Mouse (Mus musculus): ENCODE data around the gene Cnga3. TPM values are rescaled to one million over a fixed set of nuclear protein-coding genes. Genes with fewer than 3 reads are reported as not detected.

The Cnga3 gene
- total RNA-seq (2014; fragmentation: Nextera tagmentation) = not detected in 2 replicates
- total RNA-seq (2017) = not detected in 2 replicates

DNA sequence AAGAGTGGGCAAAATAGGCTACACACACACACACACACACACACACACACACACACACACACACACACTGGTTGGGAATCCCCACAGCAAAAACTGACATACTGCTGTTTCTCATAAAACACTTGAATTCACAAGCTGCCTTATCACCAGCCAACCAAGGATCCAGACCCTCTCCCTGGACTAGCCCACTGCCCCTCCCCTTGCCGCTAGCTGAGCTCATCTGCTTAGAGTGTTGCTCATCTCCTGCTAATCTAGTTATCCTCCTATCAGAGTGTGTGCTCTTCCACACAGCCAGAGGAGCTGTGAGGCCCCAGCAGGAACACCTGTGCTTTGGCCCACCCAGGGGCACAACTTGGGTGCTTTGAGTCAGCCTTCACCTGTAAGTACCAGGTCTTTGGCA is at the start of gene Cnga3:
Gene Cnga3 (plus strand): TSS at position 291 of the 400 bp plus-strand sequence.
- no peak for ATAC-seq (replicated peaks; ENCODE audit: low FRiP score, low TSS enrichment, poor library complexity, severe bottlenecking)

DNA sequence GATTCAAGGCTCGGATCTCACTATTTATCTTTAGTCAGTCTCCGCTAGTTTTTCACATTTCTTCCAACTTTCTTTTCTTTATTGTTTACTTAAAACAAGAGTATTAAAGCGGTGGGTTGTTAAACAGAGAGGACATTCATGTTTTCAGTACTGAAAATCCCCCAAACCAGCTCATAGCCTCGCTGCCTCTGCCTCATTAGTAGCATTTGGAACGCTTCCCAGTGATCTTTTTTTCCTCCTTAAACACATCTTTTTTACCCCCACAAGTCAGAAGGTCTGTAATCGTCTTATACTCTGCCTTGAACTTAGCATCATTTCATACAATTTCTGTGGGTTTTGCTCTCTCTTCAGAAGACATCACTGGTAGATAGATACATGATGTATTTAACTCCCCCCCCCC is 48.2 kb upstream of the Cnga3 start:
- ATAC-seq (replicated peaks; ENCODE audit: low FRiP score, low TSS enrichment, poor library complexity, severe bottlenecking) = no peak

DNA sequence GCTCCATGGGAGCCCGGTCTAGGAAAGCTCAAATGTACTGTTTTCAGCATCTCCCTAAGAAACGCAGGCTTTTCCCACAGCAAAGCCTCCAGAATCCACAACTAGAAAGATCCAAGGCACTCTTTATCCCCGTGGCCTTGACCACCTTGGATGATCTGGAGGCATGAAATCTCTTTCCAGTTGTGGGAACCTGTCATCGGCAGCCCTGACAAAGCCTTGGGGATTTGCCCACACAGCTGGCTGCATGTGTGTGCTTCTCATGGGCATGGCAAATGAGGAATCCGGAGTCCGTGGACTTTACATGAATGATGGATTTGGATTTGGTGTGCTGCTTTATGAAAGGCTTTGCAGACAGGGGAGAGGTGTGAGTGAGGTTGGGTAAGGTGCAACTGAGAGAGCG is 46.3 kb upstream of the Cnga3 start:
- ATAC-seq (replicated peaks; ENCODE audit: low FRiP score, low TSS enrichment, poor library complexity, severe bottlenecking) = no peak

DNA sequence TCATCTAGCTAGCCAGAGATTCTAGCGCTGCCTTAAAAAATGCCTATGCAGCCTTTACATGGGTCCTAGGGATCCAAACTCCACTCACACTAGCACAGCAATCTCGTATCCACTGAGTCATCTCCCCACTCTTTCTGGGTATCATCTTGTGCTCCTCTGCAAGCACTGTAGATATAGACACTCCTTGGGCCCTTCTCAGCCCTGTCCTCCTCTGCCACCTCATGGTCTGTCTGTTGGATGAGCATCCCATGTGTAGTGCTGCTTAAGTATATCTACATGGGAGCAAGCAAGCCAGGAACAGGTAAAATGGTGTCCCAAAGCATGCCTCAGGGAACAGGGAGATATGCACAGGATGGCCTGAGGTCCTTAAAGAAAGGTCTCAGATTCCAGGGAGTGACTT is 36.4 kb upstream of the Cnga3 start:
- ATAC-seq (replicated peaks; ENCODE audit: low FRiP score, low TSS enrichment, poor library complexity, severe bottlenecking) = no peak

DNA sequence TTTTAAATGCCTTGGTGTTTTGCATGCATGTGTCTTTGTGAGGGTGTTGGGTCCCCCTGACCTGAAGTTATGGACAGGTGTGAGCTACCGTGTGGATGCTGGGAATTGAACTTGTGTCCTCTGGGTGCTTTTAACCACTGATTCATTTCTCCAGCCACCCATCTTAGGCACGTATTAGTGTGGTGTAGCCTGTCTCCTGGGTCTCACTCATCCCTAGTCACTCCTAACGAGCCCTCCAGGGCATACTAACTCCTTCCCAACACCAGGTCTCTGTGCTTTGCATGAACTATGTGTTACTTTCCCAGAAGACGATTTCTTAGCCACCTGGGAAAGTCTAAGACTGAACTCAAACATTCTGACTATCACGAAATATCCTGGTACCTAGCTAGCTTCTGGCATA is 34.4 kb upstream of the Cnga3 start:
- no peak for ATAC-seq (replicated peaks; ENCODE audit: low FRiP score, low TSS enrichment, poor library complexity, severe bottlenecking)

DNA sequence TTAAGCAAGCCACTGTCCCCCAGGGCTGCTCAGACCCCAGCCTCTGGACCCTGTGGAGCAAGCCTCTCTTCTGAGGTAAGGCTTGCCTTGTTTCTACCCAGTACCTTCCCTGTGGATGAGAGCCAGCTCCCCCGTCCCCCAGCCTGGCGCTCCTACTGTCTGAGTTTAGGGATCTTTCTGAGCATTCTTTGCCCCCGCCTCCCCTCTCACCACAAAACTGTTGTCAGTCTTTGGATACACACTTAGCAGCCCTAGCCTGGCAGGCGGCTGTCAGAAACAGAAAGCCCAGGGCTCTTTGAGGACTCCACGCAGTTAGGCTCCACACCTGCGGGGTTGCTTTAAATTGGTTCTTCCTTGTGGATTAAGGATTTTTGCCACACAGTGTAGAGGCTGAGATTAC is 27.2 kb upstream of the Cnga3 start:
- no peak for ATAC-seq (replicated peaks; ENCODE audit: low FRiP score, low TSS enrichment, poor library complexity, severe bottlenecking)

DNA sequence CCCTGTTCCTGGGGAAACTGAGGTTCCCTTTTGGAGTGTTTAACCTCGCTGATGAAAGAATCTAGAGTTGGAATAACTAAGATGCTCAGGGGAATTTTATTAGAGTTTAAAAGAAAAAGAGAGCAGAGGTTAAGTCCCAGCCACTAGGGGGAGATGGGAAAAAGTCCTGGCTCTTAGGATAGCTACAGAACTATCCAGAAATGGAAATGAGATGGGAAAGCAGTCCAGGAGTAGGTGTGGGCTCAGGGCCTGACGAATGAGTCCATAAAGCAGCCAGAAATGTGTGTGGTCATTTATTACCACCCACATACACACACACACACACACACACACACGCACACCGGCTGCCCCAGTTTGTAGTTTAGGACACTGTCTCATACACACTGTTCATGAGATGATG is 19.6 kb upstream of the Cnga3 start:
- no peak for ATAC-seq (replicated peaks; ENCODE audit: low FRiP score, low TSS enrichment, poor library complexity, severe bottlenecking)

DNA sequence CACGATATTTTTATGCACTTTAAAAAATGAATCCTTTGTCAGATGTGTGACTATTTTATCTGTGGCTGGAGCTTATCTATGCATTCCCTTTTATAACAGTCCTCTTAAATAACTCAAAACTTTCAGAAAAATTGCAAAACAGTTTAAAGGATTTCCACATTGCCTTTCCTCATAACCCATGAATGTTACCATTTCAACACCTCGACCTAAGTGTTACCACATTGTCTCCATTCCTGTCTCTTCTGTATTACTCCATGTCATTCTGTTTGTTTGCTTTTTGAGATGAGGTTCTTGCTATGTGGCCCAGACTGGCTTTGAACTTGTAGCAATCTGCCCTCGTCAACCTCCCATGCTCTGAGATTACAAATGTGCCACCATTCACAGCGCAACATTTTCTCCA is 12.8 kb upstream of the Cnga3 start:
- ATAC-seq (replicated peaks; ENCODE audit: low FRiP score, low TSS enrichment, poor library complexity, severe bottlenecking) = no peak

DNA sequence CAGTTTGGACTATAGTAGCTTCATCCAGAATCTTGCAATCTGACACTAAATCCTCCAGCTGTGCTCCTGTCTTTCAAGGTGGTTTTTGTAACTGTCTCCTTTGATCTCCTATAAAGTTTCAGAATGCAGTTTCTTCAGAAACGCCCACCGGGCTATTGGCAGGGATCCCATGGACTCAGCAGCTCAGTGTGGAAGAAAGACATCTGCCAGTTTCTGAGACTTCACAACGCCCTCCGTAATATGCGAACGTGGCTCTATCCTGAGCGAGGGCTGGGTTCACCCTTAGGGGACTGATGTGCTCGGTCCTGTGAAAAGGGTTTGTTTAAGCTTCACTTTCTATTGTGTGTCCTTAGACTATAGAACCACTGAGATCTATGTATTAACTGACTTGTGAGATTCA is 6.5 kb upstream of the Cnga3 start:
- ATAC-seq (replicated peaks; ENCODE audit: low FRiP score, low TSS enrichment, poor library complexity, severe bottlenecking) = no peak

DNA sequence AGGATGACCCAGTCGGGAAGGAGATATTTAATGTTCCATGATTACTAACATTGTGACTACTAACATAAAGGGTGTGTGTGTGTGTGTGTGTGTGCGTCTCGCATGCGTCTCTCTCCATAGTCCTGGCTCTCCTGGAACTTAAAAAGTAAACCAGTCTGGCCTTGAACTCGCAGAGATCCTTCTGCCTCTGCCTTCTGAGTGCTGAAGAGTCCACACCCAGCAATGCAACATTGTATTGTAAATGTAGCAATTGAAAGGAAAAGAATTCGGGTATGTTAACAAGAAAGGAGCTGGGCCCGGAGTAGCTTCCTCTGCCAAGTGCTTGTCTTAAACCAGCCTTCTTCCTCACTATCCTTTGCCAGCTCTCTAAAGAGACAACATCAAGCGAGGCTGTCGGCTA is 1.9 kb upstream of the Cnga3 start:
- no peak for ATAC-seq (replicated peaks; ENCODE audit: low FRiP score, low TSS enrichment, poor library complexity, severe bottlenecking)

DNA sequence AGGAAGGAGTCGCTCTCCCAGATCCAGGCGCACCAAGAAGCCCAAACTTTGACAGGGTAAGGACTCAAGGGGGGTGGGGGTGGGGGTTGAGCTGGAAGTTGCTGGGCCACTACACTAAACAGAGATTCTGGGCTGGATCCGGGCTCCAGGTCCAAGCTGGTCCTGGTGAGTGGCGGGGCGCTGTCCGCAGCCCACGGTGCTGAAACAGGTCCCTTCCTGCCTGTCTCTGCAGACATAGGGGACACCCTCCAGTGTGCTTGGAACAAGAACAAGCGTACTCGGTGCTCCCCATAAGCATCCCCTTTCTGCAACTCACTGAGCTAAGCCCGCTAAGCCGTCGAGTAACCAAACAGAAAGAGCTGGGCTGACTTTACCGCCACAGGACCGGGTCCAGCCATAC is 4.2 kb downstream of the Cnga3 start:
- peak; percentile 61; the same call in 1 of the 2 replicates for ATAC-seq (replicated peaks; ENCODE audit: low FRiP score, low TSS enrichment, poor library complexity, severe bottlenecking)

DNA sequence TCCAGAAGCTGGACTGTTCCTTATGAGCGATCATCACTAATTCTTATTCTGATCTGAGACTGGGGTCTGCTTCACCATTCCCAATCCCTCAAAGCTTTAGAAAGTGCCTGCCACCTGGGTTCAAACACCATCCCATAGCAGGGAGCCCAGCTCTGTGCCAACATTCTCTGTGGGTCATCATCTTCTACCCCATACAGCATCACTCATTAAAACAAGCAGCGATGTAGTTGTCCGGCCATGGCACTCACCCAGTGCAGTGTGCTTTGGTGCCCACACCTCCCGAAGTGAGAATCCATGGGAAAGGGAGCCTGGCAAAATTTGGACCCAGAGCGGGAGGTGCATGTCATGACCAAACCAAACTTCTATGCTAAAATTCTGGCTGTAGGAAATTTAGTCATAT is 5.4 kb downstream of the Cnga3 start:
- ATAC-seq (replicated peaks; ENCODE audit: low FRiP score, low TSS enrichment, poor library complexity, severe bottlenecking) = no peak

DNA sequence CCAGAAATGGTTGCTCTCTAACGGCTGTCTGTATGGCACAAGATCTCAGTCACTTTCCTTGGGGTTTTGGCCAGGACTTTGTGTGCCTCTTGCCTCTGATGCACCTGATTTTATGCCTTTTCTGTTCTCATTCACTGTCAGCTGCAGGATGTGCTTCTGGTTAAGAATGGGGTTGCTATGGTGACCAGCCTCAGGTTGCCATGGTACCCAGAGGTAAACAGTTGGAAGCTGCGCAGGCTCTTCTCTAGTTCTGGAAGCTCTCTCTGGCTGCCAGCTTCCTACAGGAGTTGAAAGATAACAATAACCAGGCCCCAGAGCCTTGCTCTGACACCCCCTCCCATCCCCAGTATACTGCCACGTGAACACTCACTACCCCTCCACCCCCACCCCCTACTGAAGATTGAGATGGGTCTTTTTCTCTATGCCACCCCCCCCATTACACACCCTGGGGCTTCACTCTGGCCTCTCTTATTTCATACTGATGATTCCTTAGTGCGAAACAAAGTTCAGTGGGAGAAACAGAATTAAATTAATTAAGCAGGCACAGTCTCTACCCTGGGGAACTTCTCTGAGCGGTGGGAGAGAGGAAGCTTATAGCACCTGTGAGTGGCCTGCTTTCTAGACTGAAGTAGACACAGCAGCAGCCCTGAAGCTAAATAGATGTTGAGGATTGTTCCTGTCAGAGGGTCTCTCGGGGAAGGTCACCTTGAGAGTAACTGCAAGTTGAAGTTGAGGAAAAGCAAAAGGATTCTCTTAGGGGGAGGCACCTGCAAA is 6.1 kb downstream of the Cnga3 start:
- no peak for ATAC-seq (replicated peaks; ENCODE audit: low FRiP score, low TSS enrichment, poor library complexity, severe bottlenecking)

DNA sequence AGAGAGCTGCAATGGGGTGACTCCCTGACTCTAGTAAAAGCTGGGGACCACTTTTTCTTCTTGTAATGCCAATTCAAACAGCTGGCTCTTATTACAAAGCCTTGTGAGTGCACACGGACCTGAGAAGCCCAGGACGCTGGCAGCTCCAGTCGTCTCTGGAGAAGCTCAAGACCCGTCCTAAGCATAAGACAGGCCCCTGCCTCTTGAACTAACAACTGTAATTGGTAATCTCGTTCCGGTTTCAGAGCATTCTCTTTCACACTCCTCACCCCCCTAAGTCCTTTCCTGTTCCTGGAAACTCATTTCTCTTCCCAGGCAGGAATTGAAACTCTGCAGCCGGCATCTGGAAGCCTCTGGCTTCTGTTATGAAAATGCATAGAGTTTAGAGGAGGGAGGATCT is 7.8 kb downstream of the Cnga3 start:
- no peak for ATAC-seq (replicated peaks; ENCODE audit: low FRiP score, low TSS enrichment, poor library complexity, severe bottlenecking)

DNA sequence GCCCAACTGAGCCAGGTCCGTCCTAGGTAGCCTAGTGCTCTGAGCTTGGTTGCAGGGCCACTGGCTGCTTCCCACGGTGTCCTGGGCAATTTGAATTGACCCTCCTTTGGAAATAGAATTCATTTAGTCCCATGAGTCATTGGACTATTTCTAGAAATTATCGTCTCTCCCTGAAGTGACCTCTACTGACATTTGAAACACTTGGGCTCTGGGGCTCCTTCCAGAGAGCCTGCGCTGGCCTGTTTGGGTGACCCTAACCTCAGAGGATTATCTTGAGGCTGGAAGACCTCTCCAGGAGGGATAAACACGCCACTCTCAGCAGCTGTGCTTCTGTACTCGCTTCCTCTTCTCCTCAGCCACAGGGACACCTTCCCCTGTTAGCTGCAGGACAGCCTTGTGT is 16.2 kb downstream of the Cnga3 start:
- ATAC-seq (replicated peaks; ENCODE audit: low FRiP score, low TSS enrichment, poor library complexity, severe bottlenecking) = no peak

DNA sequence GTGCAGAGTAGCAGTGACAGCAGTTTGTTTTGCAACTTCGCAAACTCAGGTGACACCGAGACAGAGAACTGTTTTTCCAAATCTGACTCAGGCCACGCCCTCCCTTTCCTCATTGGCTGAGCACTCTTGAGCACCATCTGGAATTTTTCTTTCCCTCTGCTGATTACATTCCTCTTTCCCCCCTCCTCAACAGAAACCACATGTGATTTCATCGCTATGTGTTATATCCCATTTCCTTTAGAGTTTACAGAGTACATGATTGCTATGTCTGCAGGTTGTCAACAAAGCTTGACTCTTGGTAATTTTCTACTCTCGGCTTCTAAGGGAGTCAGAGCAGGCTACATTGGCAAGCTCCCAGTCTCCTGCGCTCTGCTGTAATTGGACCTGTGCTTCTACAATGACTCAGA is 17.1 kb downstream of the Cnga3 start:
- no peak for ATAC-seq (replicated peaks; ENCODE audit: low FRiP score, low TSS enrichment, poor library complexity, severe bottlenecking)

DNA sequence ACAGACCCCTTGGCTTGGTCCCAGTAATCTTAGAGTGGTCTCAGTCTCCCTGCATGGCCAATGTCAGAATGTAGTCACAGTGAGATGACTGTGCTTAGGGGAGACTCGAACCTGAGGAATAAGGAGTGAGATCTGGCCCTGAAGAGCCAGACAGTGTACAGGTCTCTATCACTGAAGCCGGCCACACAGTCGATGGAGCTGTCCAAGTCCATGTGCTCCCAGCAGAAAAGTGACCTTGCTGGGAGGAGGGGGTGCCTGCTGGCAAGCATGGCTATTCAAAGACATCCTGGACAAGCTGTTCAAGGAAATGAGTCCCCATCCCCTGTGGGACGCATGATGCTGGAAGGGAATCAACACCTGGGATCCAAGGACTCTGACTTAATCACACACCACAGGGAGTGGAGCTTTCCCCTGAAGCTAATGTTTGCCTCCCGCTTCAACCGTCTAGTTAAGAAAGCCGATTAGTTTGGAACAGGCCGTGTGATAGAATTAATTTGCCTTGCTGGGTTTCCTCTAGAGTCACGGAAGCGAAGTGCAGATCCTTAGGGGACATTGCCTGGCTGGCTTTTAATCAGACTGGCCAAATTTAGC is 24.9 kb downstream of the Cnga3 start:
- ATAC-seq (replicated peaks; ENCODE audit: low FRiP score, low TSS enrichment, poor library complexity, severe bottlenecking) = no peak

DNA sequence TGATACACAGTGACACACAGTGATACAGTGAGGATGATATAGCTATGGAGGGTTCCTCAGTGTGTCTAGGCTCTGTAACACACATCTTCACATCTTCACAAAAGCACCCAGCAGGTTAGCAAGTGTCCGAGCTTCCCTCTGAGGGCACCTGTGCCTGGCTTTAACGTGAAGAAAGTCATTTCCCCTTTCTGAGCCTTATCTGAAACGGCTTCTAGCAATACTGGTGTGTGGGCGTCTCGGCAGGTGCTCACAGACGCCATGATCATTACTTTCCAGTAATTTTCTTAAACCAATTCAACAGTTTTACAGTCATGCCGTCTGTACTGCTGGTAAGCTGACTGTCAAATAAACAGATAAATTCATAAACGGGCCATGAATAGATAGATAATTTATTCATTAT is 28.0 kb downstream of the Cnga3 start:
- ATAC-seq (replicated peaks; ENCODE audit: low FRiP score, low TSS enrichment, poor library complexity, severe bottlenecking) = no peak

DNA sequence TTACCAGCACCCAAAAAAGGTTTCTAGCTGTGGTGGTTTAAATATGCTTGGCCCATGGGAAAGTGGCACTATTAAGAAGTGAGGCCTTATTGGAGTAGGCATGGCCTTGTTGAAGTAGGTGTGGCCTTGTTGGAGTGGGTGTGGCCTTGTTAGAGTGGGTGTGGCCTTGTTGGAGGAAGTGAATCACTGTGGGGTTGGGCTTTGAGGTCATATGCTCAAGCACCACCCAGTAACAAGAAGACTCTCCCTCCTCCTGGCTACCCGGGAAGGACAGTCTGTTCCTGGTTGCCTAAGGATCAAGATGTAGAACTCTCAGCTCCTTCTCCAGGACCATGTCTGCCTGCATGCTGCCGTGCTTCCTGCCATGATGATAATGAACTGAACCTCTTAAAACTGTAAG is 32.2 kb downstream of the Cnga3 start:
- no peak for ATAC-seq (replicated peaks; ENCODE audit: low FRiP score, low TSS enrichment, poor library complexity, severe bottlenecking)

DNA sequence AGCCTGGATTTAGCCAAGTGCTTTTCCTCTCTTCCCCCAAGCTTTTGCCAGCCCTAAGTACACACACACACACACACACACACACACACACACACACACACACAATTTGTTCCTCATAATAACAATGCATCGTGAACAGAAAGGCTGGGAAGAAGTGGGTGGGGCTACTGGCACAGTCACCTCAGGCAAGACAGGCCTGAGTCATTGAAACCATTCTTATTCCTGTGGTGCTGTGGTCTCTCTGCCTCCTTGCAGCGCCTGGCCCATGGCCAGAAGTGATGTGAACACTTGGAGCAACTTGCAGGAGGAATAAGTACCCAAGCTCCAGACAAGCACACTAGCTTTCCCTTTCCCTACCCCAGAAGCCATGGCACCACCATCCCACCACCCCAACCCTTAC is 34.2 kb downstream of the Cnga3 start:
- ATAC-seq (replicated peaks; ENCODE audit: low FRiP score, low TSS enrichment, poor library complexity, severe bottlenecking) = no peak

DNA sequence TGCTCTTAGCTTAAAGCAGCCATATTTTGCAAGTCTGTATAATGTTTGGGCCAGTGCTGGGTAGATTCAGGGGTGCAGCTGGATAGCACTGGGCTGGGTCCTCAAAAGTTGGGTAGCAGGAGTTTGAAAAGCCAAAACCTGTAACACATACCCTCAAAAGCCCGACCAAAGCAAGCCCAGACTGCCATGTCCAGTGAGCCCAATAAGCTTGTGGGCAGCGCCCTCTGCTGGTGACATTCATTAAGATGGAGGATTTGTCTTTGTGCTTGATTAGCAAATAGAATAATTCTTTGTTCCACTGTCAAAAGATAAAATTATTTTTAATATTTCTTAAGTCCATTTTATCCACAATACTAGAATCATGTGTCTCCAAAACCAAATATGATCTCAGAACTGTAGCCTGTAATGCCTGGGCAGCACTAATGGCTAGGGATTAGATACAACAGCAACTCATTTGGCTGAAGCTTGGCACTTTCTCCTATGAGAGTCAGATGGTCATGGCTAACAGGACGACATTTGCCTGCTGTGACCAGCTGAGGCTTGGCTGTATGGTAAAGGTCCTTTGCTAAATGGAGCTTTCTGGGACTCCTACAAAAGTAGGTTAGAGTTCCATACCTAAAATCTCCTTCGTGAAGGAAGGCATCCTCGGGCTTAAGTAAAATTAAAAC is 36.5 kb downstream of the Cnga3 start:
- ATAC-seq (replicated peaks; ENCODE audit: low FRiP score, low TSS enrichment, poor library complexity, severe bottlenecking) = 0 out of 2 replicates have a peak, but pooled peaks have one; percentile 34

Measured in megakaryocyte-erythroid progenitor cell, adult 5-6 weeks (primary cell).